Mouse (Mus musculus): ENCODE results near the gene Galnt13.

GRCm38 (mm10) chr2:54943386-54943785, 507.3 kb downstream of the Galnt13 start:
- TF ChIP-seq CTCF (IDR thresholded peaks at IDR 0.05; ENCODE audit: low read depth) (no peak), EP300 (IDR thresholded peaks at IDR 0.05; ENCODE audit: low read depth) (no peak)

All from liver, embryonic 14.5 days (tissue).